Comparison of ENCODE assay signal across 7 mouse cellular contexts in genomic region chr5:34187601-34188316, GRCm38 (mm10). TPM values are rescaled to one million over a fixed set of nuclear protein-coding genes. Genes with fewer than 3 reads are reported as not detected.
DNase-seq lines count a peak whose midpoint lies in the region; ATAC-seq lines count a peak whose summit lies in the region.

Gene Mxd4 (minus strand): TSS chr5:34187720.

- peak within 1 kb of the TSS; percentile 90 for H3K27ac ChIP-seq in embryonic facial prominence, embryonic 12.5 days
- H3K27ac ChIP-seq in limb, embryonic 11.5 days (replicated peaks; ENCODE audit: low read depth, low read length): peak within 1 kb of the TSS; percentile 73
- peak within 1 kb of the TSS; percentile 92 for H3K27ac ChIP-seq in midbrain, embryonic 14.5 days (replicated peaks; ENCODE audit: low read depth, low read length)

- no peaks in the 10 kb centered on the region for H3K27me3 ChIP-seq in embryonic facial prominence, embryonic 12.5 days
- no peaks in the 10 kb centered on the region for H3K27me3 ChIP-seq in limb, embryonic 11.5 days (ENCODE audit: control insufficient read depth, insufficient read depth, low read length)
- no peaks in the 10 kb centered on the region for H3K27me3 ChIP-seq in midbrain, embryonic 14.5 days (ENCODE audit: control insufficient read depth, insufficient read depth, low read length)

- peaks cover 8% of the 10 kb centered on the region for H3K36me3 ChIP-seq in embryonic facial prominence, embryonic 12.5 days
- H3K36me3 ChIP-seq in limb, embryonic 11.5 days (ENCODE audit: control insufficient read depth, insufficient read depth, low read length): no peaks in the 10 kb centered on the region
- H3K36me3 ChIP-seq in midbrain, embryonic 14.5 days (ENCODE audit: control insufficient read depth, insufficient read depth, low read length): peaks cover 16% of the 10 kb centered on the region

- peak within 1 kb of the TSS; percentile 95 for H3K4me3 ChIP-seq in embryonic facial prominence, embryonic 12.5 days
- peak within 1 kb of the TSS; percentile 93 for H3K4me3 ChIP-seq in limb, embryonic 11.5 days (ENCODE audit: low read depth, low read length)
- H3K4me3 ChIP-seq in midbrain, embryonic 14.5 days (replicated peaks; ENCODE audit: low read depth, low read length): peak within 1 kb of the TSS; percentile 95

- under 1% methylated on average over 60 of the region's 60 CpGs for WGBS in embryonic facial prominence, embryonic 12.5 days
- under 1% methylated on average over 60 of the region's 60 CpGs for WGBS in limb, embryonic 11.5 days
- WGBS in midbrain, embryonic 14.5 days: under 1% methylated on average over 60 of the region's 60 CpGs

- ATAC-seq in embryonic facial prominence, embryonic 12.5 days (ENCODE audit: insufficient number of reproducible peaks, insufficient read depth, low FRiP score, low TSS enrichment): peak; percentile 99
- ATAC-seq in limb, embryonic 11.5 days (ENCODE audit: insufficient number of reproducible peaks, low FRiP score, low TSS enrichment, low read depth): peak; percentile 99
- ATAC-seq in midbrain, embryonic 14.5 days (ENCODE audit: low FRiP score, low TSS enrichment): peak; percentile 98

- peak within 1 kb of the TSS; percentile 81 for H3K9ac ChIP-seq in embryonic facial prominence, embryonic 12.5 days
- peak within 1 kb of the TSS; percentile 77 for H3K9ac ChIP-seq in limb, embryonic 11.5 days (ENCODE audit: low read length)
- peak within 1 kb of the TSS; percentile 80 for H3K9ac ChIP-seq in midbrain, embryonic 14.5 days (replicated peaks; ENCODE audit: low read length)

- peak; percentile 99 for DNase-seq in adrenal gland, postnatal 25 days
- peak; percentile 100 for DNase-seq in heart, adult 11 months
- peak; percentile 99 for DNase-seq in kidney, adult 18-20 months
- peak; percentile 98 for DNase-seq in limb, embryonic 11.5 days (ENCODE audit: low spot score)
- DNase-seq in midbrain, embryonic 14.5 days: peak; percentile 99
- DNase-seq in spleen, adult 18-20 months: peak; percentile 94 to 96

- H3K9me3 ChIP-seq in embryonic facial prominence, embryonic 12.5 days: no peaks in the 10 kb centered on the region
- no peaks in the 10 kb centered on the region for H3K9me3 ChIP-seq in limb, embryonic 11.5 days (ENCODE audit: control insufficient read depth, low read length)
- H3K9me3 ChIP-seq in midbrain, embryonic 14.5 days (ENCODE audit: control insufficient read depth, low read length): no peaks in the 10 kb centered on the region

- peaks cover 43% of the 10 kb centered on the region for H3K4me1 ChIP-seq in embryonic facial prominence, embryonic 12.5 days
- peaks cover 16% of the 10 kb centered on the region for H3K4me1 ChIP-seq in limb, embryonic 11.5 days (ENCODE audit: control insufficient read depth, insufficient read depth, low read length)
- peaks cover 31% of the 10 kb centered on the region for H3K4me1 ChIP-seq in midbrain, embryonic 14.5 days (ENCODE audit: control insufficient read depth, insufficient read depth, low read length)

- H3K4me2 ChIP-seq in embryonic facial prominence, embryonic 12.5 days (replicated peaks): peak within 1 kb of the TSS; percentile 85
- peak within 1 kb of the TSS; percentile 90 for H3K4me2 ChIP-seq in limb, embryonic 11.5 days (ENCODE audit: low read depth, severe bottlenecking)
- H3K4me2 ChIP-seq in midbrain, embryonic 14.5 days (ENCODE audit: low read length): peak within 1 kb of the TSS; percentile 74

RNA-seq across cellular contexts. Expression of gene Mxd4, which starts in this region (rescaled TPM):
- total RNA-seq in adrenal gland, postnatal 25 days (2021): 144 and 161 TPM in 2 replicates
- polyA plus RNA-seq in embryonic facial prominence, embryonic 12.5 days (2016; fragmentation: Nextera tagmentation; extraction: Ambion mirVana): 39.8 and 41.8 TPM in 2 replicates
- polyA plus RNA-seq in limb, embryonic 11.5 days (2014; fragmentation: Nextera tagmentation; extraction: Ambion mirVana): 27.8 and 28.3 TPM in 2 replicates
- 32.5 and 35.7 TPM in 2 replicates for polyA plus RNA-seq in midbrain, embryonic 14.5 days (2014; fragmentation: Nextera tagmentation; extraction: Ambion mirVana)

Comparison
In these comparisons a context has a peak if more than half of its experiments do, and no peak if none do; other contexts are left out.
1. Peak in every context shown above with its lines: DNase-seq, ATAC-seq, H3K4me3 ChIP-seq and H3K27ac ChIP-seq.